Mouse (Mus musculus): ENCODE data around the gene Retreg1.

GRCm38 (mm10) chr15:25859469-25859868 is 16.5 kb downstream of the Retreg1 start:
- TF ChIP-seq CTCF (IDR thresholded peaks at IDR 0.05; ENCODE audit: insufficient read depth, low read depth, low read length) (no peak), POLR2A (IDR thresholded peaks at IDR 0.05; ENCODE audit: insufficient read depth, low read depth, low read length) (no peak)

Data from olfactory bulb, adult 2 months (tissue).